Mouse (Mus musculus) small intestine, adult 2 months (tissue): ENCODE data around the gene Hoxa9.

Experiments
- CTCF ChIP-seq: fragments of 200-500 bp; IDR thresholded peaks from 2 replicates; pipeline ENCODE4 v1.5.1; 2012; ENCODE audit warnings: low read depth, mild to moderate bottlenecking, control low read depth, inconsistent platforms, low read length, moderate library complexity, mixed read lengths; ENCODE audit not compliant: insufficient replicate concordance, insufficient read length; ENCODE audit errors: extremely low read depth
- POLR2A ChIP-seq: fragments of 200-500 bp; IDR thresholded peaks from 2 replicates; pipeline ENCODE4 v1.6.1; 2012; ENCODE audit warnings: low read depth, mild to moderate bottlenecking, control low read depth, inconsistent platforms, low read length, moderate library complexity

DNA sequence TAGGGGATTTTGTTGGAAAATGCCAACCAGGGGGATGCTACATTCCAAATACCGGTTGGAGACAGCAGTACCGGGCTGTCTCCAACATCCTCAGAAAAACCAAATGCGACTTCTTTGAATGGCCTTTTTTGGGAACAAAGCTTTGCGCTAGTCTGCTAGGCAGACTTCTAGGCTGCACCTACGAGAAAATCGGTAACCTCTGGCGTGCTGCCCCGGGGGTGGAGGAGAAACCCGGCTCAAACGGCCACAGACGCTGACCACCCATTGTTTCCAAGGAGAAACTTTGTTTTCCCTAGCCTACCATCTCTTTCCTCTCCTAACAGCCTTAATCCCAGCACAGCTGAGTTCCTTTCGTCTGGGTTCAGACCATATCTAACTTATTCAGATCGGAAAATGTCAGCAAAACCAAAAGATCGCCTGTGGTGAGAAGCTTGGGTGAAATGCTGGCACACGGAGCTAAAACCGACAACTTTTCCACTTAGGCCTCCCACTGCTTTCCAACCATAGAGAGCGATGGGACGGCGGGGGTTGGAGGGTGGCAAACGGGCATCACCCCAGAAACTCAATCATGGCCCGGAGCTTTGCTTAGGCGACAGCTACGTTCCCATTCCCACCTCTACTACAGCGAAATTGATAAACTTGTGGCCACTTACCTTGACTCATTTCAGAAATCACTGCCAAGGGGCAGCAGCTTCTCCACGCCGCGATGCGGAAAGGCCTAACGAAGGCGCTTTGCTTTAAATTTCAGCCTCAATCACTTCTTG, 8.9 kb upstream of the Hoxa9 start:
- TF ChIP-seq POLR2A, result no peak
- no peak for TF ChIP-seq CTCF
